Mouse (Mus musculus) brain, adult 2 months (tissue): Measurements from ENCODE around the gene Olfr56.
"Not testable (repeated sequence)": the region's sequence is repeated elsewhere in the genome, so short reads cannot be mapped to it uniquely, and the experiment has no call there.

ENCODE experiments used
- DNase-seq: peaks from one replicate; pipeline ENCODE4 v3.0.0; 2011; ENCODE audit warnings: low read depth, low spot score

Olfr56 gene

GRCm38 (mm10) chr11:48978240-48978939 lies at the start of gene Olfr56:
Olfr56 (plus strand) TSS chr11:48978889.
- not testable (repeated sequence) for DNase-seq

GRCm38 (mm10) chr11:48933422-48933821 lies 45.3 kb upstream of the Olfr56 start:
- DNase-seq, result not testable (repeated sequence)

GRCm38 (mm10) chr11:48933923-48934322 lies 44.8 kb upstream of the Olfr56 start:
- not testable (repeated sequence) for DNase-seq

GRCm38 (mm10) chr11:48935291-48935690 lies 43.4 kb upstream of the Olfr56 start:
- DNase-seq, result not testable (repeated sequence)

- DNase-seq, result not testable (repeated sequence)
These were observed 39.4 kb upstream of the Olfr56 start for GRCm38 (mm10) chr11:48939286-48939685.

- not testable (repeated sequence) for DNase-seq
These were observed 32.6 kb upstream of the Olfr56 start, which contains the start of gene Psme2b for GRCm38 (mm10) chr11:48946090-48946489. Psme2b (minus strand) TSS chr11:48946190.

GRCm38 (mm10) chr11:48974686-48975085 lies 4.0 kb upstream of the Olfr56 start:
- not testable (repeated sequence) for DNase-seq

- DNase-seq, result not testable (repeated sequence)
These were observed 562 bp downstream of the Olfr56 start, which contains the start of gene 9930111J21Rik1 for GRCm38 (mm10) chr11:48979251-48979650. 9930111J21Rik1 (minus strand) TSS chr11:48979398.

GRCm38 (mm10) chr11:48980052-48980451 lies 1.4 kb downstream of the Olfr56 start:
- DNase-seq, result not testable (repeated sequence)

- not testable (repeated sequence) for DNase-seq
These were observed 4.2 kb downstream of the Olfr56 start for GRCm38 (mm10) chr11:48982848-48983247.

GRCm38 (mm10) chr11:48988219-48988618 lies 9.5 kb downstream of the Olfr56 start:
- DNase-seq, result not testable (repeated sequence)

- DNase-seq, result not testable (repeated sequence)
These were observed 11.3 kb downstream of the Olfr56 start for GRCm38 (mm10) chr11:48989981-48990380.

- DNase-seq, result not testable (repeated sequence)
These were observed 13.2 kb downstream of the Olfr56 start, which contains the start of gene Gm12185 for GRCm38 (mm10) chr11:48991740-48992520. Gm12185 (minus strand) TSS chr11:48992226.

GRCm38 (mm10) chr11:48993296-48993695 lies 14.6 kb downstream of the Olfr56 start:
- not testable (repeated sequence) for DNase-seq

- not testable (repeated sequence) for DNase-seq
These were observed 15.3 kb downstream of the Olfr56 start, which contains the start of gene Tgtp1 for GRCm38 (mm10) chr11:48994018-48994417. Tgtp1 (minus strand) TSS chr11:48994172.

GRCm38 (mm10) chr11:49000411-49000810 lies 21.7 kb downstream of the Olfr56 start:
- DNase-seq, result not testable (repeated sequence)

- not testable (repeated sequence) for DNase-seq
These were observed 27.6 kb downstream of the Olfr56 start for GRCm38 (mm10) chr11:49006317-49006716.

GRCm38 (mm10) chr11:49006785-49007184 lies 28.1 kb downstream of the Olfr56 start:
- DNase-seq, result not testable (repeated sequence)

GRCm38 (mm10) chr11:49012074-49012473 lies 33.4 kb downstream of the Olfr56 start:
- not testable (repeated sequence) for DNase-seq

- not testable (repeated sequence) for DNase-seq
These were observed 71.4 kb downstream of the Olfr56 start for GRCm38 (mm10) chr11:49050064-49050463.

- DNase-seq, result not testable (repeated sequence)
These were observed 72.6 kb downstream of the Olfr56 start, which contains the start of gene 9930111J21Rik2 for GRCm38 (mm10) chr11:49051093-49051891. 9930111J21Rik2 (minus strand) TSS chr11:49051242.
